Mouse (Mus musculus) frontal cortex, adult (tissue): ENCODE data around the gene Ryr2.
"Not testable (repeated sequence)": the region's sequence is repeated elsewhere in the genome, so short reads cannot be mapped to it uniquely, and the experiment has no call there.

Experiments used
- ATAC-seq: cut with Nextera tagmentation; 2 replicates; pipeline ENCODE4 v1.9.2; 2017; ENCODE audit warnings: mild to moderate bottlenecking, moderate library complexity, mixed read lengths; ENCODE audit not compliant: low TSS enrichment

Gene Ryr2

GRCm38 (mm10) chr13:11882359-11882758, 224.4 kb downstream of the Ryr2 start:
- ATAC-seq: peak; percentile 29; the same call in 1 of the 2 replicates

- ATAC-seq: no peak
Observed at GRCm38 (mm10) chr13:11880503-11881227, 226.1 kb downstream of the Ryr2 start.

DNA sequence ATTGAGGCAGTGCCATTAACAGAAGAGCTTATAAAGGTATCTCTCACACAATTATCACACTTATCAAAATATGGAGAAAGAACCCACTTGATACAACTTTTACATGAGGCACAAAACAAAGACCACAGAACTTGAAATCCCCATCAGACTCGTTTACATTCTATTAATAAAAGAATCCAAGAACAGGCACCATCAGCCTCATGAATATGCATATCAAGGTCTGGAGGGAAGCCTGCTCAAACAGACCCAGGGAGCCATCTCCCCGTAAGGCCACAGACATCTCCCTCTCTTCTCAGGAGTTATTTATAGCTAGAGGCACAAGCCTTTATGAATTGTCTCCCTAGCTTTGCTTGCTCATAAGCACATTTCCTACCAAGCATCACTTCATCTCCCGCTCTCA, 227.7 kb downstream of the Ryr2 start:
- ATAC-seq: no peak

- ATAC-seq: no peak
Observed at GRCm38 (mm10) chr13:11874852-11875251, 231.9 kb downstream of the Ryr2 start.

DNA sequence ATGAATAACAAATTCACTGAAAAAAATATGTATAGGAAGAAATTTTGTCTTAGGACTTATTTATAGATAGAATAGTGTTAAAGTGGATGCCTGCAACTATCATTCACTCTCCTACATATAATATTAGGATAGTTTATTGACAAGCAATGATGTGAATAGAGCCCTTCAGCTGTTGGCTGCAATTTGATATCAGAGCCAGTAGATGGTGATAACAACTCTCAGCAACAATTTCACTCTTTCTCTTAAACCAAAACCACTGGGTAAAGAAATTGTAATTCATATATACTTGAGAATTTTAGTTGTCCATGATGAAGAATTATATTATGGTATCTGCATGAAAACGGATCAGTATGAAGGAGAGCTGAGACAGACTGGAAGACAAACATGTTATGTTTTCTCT, 236.8 kb downstream of the Ryr2 start:
- no peak for ATAC-seq

DNA sequence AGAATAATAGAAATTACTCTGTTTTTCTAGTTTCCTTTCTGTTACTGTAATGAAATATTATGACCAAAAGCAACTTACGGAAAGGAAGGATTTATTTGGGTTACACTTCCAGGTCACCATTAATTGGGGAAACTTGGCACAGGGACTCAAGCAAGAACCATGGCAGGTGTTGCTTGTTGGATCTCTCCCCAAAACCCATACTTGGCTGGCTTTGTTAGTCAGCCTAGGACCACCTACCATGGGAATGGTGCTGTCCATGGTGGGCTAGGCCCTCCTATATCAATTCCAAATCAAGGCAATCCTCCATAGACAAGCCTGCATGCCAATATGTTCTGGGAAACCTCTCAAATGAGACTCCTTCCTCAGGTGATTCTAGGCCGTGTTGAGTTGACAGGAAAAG, 237.3 kb downstream of the Ryr2 start:
- ATAC-seq: no peak

- ATAC-seq: no peak
Observed at GRCm38 (mm10) chr13:11868979-11869378, 237.8 kb downstream of the Ryr2 start.

DNA sequence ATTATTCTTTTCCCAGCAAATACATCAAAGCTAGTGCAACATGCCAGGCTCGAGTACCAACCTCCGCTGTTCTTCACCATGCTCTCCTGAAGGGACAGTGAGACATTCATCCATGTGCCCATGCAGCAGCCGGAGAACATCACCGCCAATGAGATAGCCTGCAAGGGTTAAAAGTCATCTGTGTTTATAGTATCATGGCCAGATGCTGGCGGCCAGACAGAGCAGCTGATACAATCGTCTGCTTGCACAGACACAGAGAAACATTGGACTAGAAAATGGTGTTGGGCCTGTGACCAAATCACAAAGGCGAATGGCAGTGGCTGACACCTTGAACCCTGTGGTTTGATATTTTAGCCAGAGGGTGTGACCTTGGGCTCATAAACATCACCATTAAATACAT, 238.7 kb downstream of the Ryr2 start:
- no peak for ATAC-seq

DNA sequence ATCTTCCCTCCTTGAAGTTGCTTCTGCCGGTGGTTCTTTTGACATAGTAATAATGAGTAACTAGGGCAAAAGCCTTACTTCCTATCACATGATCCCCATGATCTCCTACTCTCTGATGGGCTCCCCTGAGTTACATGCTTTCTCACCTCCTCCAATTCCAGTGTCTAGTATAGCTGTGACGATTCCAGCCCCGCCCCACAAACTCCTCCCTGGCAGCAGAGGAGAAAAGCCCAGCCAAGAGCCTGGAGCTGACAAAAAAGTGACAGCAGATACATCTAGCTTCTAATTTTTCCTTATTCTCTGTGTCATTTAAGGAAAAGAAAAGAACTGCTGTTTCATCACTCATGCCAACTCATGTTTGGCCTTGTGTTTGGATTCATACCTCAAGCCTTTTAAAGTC, 241.5 kb downstream of the Ryr2 start:
- ATAC-seq: peak; percentile 66; the same call in 1 of the 2 replicates

GRCm38 (mm10) chr13:11851691-11852090, 255.1 kb downstream of the Ryr2 start:
- no peak for ATAC-seq

GRCm38 (mm10) chr13:11843889-11844288, 262.9 kb downstream of the Ryr2 start:
- no peak for ATAC-seq

GRCm38 (mm10) chr13:11837870-11838269, 268.9 kb downstream of the Ryr2 start:
- peak; percentile 41; the same call in 1 of the 2 replicates for ATAC-seq

- no peak for ATAC-seq
Observed at GRCm38 (mm10) chr13:11837152-11837551, 269.6 kb downstream of the Ryr2 start.

- no peak for ATAC-seq
Observed at GRCm38 (mm10) chr13:11836304-11837078, 270.3 kb downstream of the Ryr2 start.

DNA sequence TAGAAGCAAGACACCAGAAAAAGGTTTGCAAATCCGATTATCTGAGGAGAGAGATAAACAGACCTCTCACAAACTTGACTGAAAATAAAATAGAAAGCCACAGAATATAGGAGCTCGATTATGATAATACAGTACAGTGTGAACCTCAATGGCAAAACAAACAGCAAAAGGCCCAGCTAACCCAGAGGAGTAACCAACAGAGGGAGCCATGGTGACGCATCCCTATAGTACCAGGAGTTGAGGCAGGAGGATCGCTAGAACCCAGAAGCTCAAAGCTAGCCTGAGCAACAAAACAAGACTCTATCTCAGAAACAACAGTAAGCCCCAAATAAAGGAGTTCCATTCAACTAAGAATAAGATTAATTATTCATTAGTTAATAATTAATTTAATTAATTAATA, 275.5 kb downstream of the Ryr2 start:
- ATAC-seq: no peak

DNA sequence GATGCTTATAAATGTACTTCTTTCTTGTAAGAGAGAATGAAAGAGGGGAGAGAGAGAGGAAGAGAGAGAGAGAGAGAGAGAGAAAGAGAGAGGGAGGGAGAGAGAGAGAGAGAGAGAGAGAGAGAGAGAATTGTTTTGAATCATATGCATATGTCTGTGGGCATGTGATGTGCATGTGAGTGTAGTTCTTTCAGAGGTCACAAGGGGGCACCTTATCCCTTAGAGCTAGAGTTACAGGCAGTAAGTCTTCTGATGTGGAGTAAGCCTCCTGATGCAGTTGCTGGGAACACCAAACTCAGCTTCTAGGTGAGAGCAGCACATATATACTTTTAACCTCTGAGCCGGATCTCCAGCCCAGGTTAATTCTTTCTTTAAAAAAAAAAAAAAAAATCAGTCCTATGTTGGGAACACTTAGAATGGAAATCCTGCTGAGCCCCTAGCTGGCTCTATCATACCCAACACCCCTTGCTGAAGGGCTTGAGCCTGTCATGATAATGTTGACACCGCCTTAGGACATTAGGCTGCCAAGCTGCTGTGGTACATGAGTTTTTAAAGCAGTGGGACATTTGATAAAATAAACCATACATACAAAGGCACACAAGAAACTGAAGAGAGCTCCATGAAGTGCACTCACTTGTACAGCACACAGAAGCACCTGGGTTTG, 281.1 kb downstream of the Ryr2 start:
- ATAC-seq: no peak

GRCm38 (mm10) chr13:11818723-11819122, 288.0 kb downstream of the Ryr2 start:
- no peak for ATAC-seq

DNA sequence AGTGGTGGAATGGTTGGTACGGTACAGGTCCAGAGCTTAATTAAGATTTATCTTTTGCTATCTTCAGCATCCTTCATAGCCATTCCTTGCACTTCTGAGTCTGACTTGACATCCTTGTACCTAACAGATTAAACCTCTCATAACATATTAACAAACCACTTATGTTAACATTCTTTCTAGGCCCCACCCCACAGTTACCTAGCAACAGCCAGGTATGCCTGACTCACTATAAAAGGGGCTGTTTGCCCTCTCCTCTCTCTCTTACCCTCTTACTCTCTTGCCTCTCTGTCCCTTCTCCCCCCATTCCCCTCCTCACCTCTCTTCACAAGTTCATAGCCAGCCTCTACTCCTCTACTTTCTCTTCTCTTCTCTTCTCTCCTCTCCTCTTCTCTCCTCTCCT, 297.4 kb downstream of the Ryr2 start:
- not testable (repeated sequence) for ATAC-seq

- no peak for ATAC-seq
Observed at GRCm38 (mm10) chr13:11792536-11792935, 314.2 kb downstream of the Ryr2 start.

DNA sequence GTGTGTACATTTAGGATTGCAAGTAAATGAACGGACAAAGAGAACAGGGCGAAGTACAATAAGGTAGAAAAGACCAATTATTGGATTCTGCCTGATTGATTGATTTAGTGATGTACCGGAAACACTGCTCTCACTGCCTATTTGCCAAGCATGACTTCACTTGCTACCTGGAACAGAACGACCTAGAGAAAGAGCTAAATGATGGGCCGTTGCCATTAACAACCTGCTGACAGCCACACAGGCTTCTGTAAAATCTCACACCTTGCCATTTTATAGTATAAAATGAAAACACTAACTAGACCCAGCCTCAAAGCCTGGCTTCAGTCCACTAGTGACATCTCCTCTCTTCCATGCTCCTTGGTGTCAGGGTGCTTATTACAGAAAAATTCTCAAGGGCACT, 316.2 kb downstream of the Ryr2 start:
- ATAC-seq: no peak

DNA sequence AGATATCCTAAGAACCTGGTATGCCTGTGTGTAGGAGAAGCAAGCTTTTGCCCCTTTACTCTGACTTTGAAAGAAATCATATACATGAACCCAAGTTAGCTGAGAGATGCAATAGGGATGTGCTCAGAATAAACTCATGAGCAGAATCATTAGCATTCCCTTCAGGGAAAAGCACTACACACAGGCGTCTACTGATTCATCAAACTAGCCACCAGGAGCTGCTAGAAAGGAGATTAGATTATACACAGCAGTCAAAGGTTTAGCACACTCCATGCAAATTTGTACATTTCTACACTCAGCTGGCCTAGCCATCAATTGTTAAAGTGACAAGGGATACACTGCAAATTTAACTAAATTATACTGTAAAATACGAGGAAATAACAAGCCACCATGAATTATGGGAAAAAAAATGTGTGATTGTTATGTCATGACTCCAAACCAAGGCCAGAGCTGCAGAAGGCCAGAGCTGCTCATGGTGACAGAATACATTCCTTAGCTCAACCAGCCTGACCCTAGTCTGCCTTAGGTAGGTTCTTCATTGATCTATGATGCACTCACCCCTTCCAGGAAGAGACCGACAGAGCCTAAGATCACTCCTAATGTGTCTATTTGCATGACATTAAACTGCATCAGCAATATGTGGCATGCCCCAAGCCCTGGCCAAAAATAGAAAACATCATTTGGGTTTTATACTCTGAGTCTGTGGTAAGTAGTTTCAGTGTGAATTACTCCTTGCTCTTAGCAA, 324.2 kb downstream of the Ryr2 start:
- ATAC-seq: peak; percentile 58

DNA sequence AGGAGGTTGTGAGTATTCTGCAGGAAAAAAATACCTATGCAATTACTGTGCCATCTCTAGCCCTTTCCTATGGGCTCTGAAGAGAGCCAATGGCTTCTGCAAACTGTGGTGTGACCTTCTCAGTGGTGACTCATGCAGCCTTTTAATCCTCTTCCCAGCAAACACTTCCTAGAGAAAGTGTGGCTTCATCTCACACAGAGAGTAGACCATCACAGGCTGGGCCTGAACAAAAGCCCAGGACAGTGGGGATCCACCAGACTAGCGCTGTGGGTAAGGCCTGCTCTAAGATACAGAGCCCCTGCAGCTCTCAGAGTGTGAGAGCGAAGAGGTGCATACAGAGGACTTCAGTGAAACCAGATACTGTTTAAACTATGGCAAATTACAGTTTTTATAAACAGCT, 325.7 kb downstream of the Ryr2 start:
- ATAC-seq: no peak; the same call in 1 of the 2 replicates
